Mouse (Mus musculus): ENCODE measurements around the gene Hkdc1. TPM values are rescaled to one million over a fixed set of nuclear protein-coding genes. Genes with fewer than 3 reads are reported as not detected.

Hkdc1 gene
- polyA plus RNA-seq, 1 experiment from 2014 or later: 0.68 TPM

DNA sequence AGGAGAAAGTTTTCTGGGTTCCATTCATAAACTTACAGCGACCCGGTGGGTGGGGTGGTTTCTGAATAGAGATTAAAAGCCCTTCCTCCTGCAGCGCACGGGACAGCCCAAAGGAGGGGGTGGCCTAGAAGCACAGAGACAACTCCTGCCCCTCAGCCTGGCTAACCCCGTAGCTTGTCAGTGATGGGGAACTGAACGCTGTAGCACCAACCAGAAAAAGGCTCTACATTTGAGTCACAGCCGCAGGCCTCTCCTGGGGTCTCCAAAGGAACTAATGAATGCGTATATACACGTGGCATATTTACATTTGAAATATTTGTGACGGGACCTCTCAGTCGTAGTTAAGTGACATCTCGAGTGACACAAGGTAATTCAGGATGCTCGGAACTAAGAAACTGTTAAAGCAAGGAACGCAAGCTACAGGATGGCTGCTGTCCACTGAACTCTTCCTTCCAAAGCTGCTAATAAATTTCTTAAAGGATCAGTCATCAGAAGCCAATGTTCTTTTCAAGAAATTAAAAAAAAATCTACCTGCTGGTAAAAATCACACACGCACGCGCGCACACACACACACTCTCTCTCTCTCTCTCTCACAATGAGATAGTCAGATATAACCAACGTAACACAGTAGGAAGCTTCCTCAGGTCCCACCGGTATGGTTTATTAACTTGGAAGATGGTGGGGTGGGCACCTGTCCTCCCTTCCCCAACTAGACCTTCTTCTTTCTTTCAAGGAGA lies 87.4 kb downstream of the Hkdc1 start:
- 41% methylated on average over 20 of the region's 20 CpGs for WGBS
- peaks cover 26% of the 10 kb centered on the region for H3K4me1 ChIP-seq (ENCODE audit: control insufficient read depth, insufficient read depth, low read depth, low read length)
- H3K4me3 ChIP-seq (ENCODE audit: low read length): no peak overlapping the region
- no peaks in the 10 kb centered on the region for H3K9me3 ChIP-seq (ENCODE audit: control insufficient read depth, low read length)
- no peak overlapping the region for H3K4me2 ChIP-seq (ENCODE audit: low read length)
- ATAC-seq: no peak
- no peaks in the 10 kb centered on the region for H3K27me3 ChIP-seq (replicated peaks; ENCODE audit: control insufficient read depth, insufficient read depth, low read length)
- no peak overlapping the region for H3K27ac ChIP-seq (ENCODE audit: low read depth, low read length)
- no peaks in the 10 kb centered on the region for H3K36me3 ChIP-seq (ENCODE audit: control insufficient read depth, insufficient read depth, low read length)
- H3K9ac ChIP-seq (ENCODE audit: low read depth, low read length): no peak overlapping the region

DNA sequence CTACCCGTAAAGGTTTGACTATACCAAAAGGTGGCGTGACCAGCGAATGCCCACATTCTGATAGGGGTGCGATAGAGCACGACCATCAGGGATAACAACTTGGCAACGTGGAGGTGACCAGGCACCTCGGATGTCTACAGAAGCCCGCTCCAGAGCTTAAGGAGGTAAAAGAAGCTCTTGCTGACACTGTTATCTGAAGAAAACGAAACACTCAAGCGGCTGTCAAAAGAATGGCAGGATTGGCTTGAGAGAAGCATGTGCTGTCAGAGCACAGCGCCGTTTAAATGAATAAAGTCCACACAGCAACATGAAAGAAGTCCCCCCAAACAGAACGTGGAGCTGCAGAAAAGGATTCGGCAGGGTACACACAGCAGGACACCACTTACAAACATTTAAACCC lies 89.0 kb downstream of the Hkdc1 start:
- WGBS: 76% methylated on average over 14 of the region's 14 CpGs
- Histone ChIP-seq H3K36me3 (ENCODE audit: control insufficient read depth, insufficient read depth, low read length) (no peaks in the 10 kb centered on the region), H3K27ac (ENCODE audit: low read depth, low read length) (no peak overlapping the region), H3K4me2 (ENCODE audit: low read length) (no peak overlapping the region), H3K4me3 (ENCODE audit: low read length) (no peak overlapping the region), H3K27me3 (replicated peaks; ENCODE audit: control insufficient read depth, insufficient read depth, low read length) (no peaks in the 10 kb centered on the region), H3K9ac (ENCODE audit: low read depth, low read length) (no peak overlapping the region), H3K4me1 (ENCODE audit: control insufficient read depth, insufficient read depth, low read depth, low read length) (peaks cover 16% of the 10 kb centered on the region), H3K9me3 (ENCODE audit: control insufficient read depth, low read length) (no peaks in the 10 kb centered on the region)
- no peak for ATAC-seq

Other genes with a start within 250 kb of the Hkdc1 start
- gene Tspan15, start 191.2 kb downstream of the Hkdc1 start, polyA plus RNA-seq (2015; fragmentation: Nextera tagmentation; extraction: Ambion mirVana): 22.9 and 24.3 TPM in 2 replicates
- gene Tacr2, start 170.1 kb downstream of the Hkdc1 start, polyA plus RNA-seq (2015; fragmentation: Nextera tagmentation; extraction: Ambion mirVana): not detected in 2 replicates
- gene Hk1, start 42.6 kb downstream of the Hkdc1 start, polyA plus RNA-seq (2015; fragmentation: Nextera tagmentation; extraction: Ambion mirVana): 161 and 164 TPM in 2 replicates
- gene 4930507D05Rik, start 27.0 kb upstream of the Hkdc1 start, polyA plus RNA-seq (2015; fragmentation: Nextera tagmentation; extraction: Ambion mirVana): 1.4 and 1.8 TPM in 2 replicates
- gene Supv3l1, start 27.2 kb upstream of the Hkdc1 start, polyA plus RNA-seq (2015; fragmentation: Nextera tagmentation; extraction: Ambion mirVana): 20.9 and 21.3 TPM in 2 replicates
- 60.5 and 61.1 TPM in 2 replicates for gene Vps26a, start 64.3 kb upstream of the Hkdc1 start, polyA plus RNA-seq (2015; fragmentation: Nextera tagmentation; extraction: Ambion mirVana)
- 10.0 and 14.0 TPM in 2 replicates for gene Srgn, start 105.0 kb upstream of the Hkdc1 start, polyA plus RNA-seq (2015; fragmentation: Nextera tagmentation; extraction: Ambion mirVana)
- gene Kif1bp, start 156.0 kb upstream of the Hkdc1 start, polyA plus RNA-seq (2015; fragmentation: Nextera tagmentation; extraction: Ambion mirVana): 73.2 and 73.6 TPM in 2 replicates
- 10.6 and 13.9 TPM in 2 replicates for gene Ddx21, start 179.8 kb upstream of the Hkdc1 start, polyA plus RNA-seq (2015; fragmentation: Nextera tagmentation; extraction: Ambion mirVana)
- gene Ddx50, start 228.7 kb upstream of the Hkdc1 start, polyA plus RNA-seq (2015; fragmentation: Nextera tagmentation; extraction: Ambion mirVana): 76.3 and 82.0 TPM in 2 replicates